Mouse (Mus musculus) spleen, adult 2 months (tissue): ENCODE data around the gene Zfp142.

Experiments
- CTCF ChIP-seq: fragments of 200-500 bp; IDR thresholded peaks from 2 replicates; pipeline ENCODE4 v1.5.1; 2011; ENCODE audit warnings: mild to moderate bottlenecking, inconsistent platforms; ENCODE audit not compliant: insufficient read depth, insufficient read length, insufficient replicate concordance; ENCODE audit errors: extremely low read depth
- POLR2A ChIP-seq: fragments of 200-500 bp; IDR thresholded peaks from 2 replicates; pipeline ENCODE4 v1.6.1; 2011; ENCODE audit warnings: low read depth, low read length, inconsistent platforms

GRCm38 (mm10) chr1:74624183-74624582, 36.1 kb upstream of the Zfp142 start:
- no peak for TF ChIP-seq CTCF
- TF ChIP-seq POLR2A, result no peak
